In genomic region chr2:92742025-92742424, GRCm38 (mm10) we compare ENCODE assay signal across 9 mouse cellular contexts.
DNase-seq lines count a peak whose midpoint lies in the region; ATAC-seq lines count a peak whose summit lies in the region.
"Had no signal": no experiment of that assay in that cellular context is flagged by ENCODE, and none has a peak within 500 bp of the region (broad histone marks: within the 10 kb centered on the region; RNA-seq: fewer than 3 reads in every experiment).

No protein-coding gene starts in this region.

- H3K9ac ChIP-seq in midbrain, embryonic 15.5 days, result no peak overlapping the region

- no peak overlapping the region for H3K4me3 ChIP-seq in midbrain, embryonic 10.5 days
- no peak overlapping the region for H3K4me3 ChIP-seq in midbrain, embryonic 15.5 days
- H3K4me3 ChIP-seq in heart, embryonic 10.5 days, result no peak overlapping the region; the same call in 1 of the 2 replicates
- H3K4me3 ChIP-seq: erythroblast, embryonic 14.5 days had no signal

- no peak for DNase-seq in midbrain, embryonic 10.5 days (ENCODE audit: low spot score)
- DNase-seq in heart, embryonic 10.5 days (ENCODE audit: low spot score), result no peak
- peak; percentile 82 to 88 for DNase-seq in kidney, postnatal 4 days
- DNase-seq in skeletal muscle tissue, adult 2 months (ENCODE audit: low read depth, low spot score), result peak; percentile 90
- DNase-seq in cerebellum, postnatal 36 days, result no peak
- no peak for DNase-seq in cerebellum, adult 9-11 months
- no peak for DNase-seq in frontal cortex, postnatal 10 days (ENCODE audit: low spot score in 2 of 2)

- H3K4me1 ChIP-seq in midbrain, embryonic 10.5 days, result peaks cover 39% of the 10 kb centered on the region
- peaks cover 18% of the 10 kb centered on the region for H3K4me1 ChIP-seq in midbrain, embryonic 15.5 days
- H3K4me1 ChIP-seq in heart, embryonic 10.5 days, result peaks cover 27% of the 10 kb centered on the region

- no peak overlapping the region for H3K4me2 ChIP-seq in midbrain, embryonic 15.5 days

- H3K27me3 ChIP-seq in midbrain, embryonic 10.5 days (ENCODE audit: low read depth, poor library complexity, severe bottlenecking), result no peaks in the 10 kb centered on the region
- no peaks in the 10 kb centered on the region for H3K27me3 ChIP-seq in midbrain, embryonic 15.5 days (replicated peaks)
- no peaks in the 10 kb centered on the region; the same call in 1 of the 2 replicates for H3K27me3 ChIP-seq in heart, embryonic 10.5 days (ENCODE audit: insufficient read depth, poor library complexity, severe bottlenecking)

- no peaks in the 10 kb centered on the region for H3K36me3 ChIP-seq in midbrain, embryonic 10.5 days
- no peaks in the 10 kb centered on the region for H3K36me3 ChIP-seq in midbrain, embryonic 15.5 days (replicated peaks)
- no peaks in the 10 kb centered on the region for H3K36me3 ChIP-seq in heart, embryonic 10.5 days

- ATAC-seq in midbrain, embryonic 15.5 days (replicated peaks), result no peak

- H3K27ac ChIP-seq in midbrain, embryonic 10.5 days (replicated peaks), result 0 out of 2 replicates have a peak overlapping the region, but pooled peaks have one; percentile 38
- H3K27ac ChIP-seq in midbrain, embryonic 15.5 days, result no peak overlapping the region
- peak overlapping the region; percentile 75; the same call in 1 of the 2 replicates for H3K27ac ChIP-seq in heart, embryonic 10.5 days

- 76% methylated on average over 5 of the region's 5 CpGs for WGBS in midbrain, embryonic 10.5 days
- 78% methylated on average over 5 of the region's 5 CpGs for WGBS in midbrain, embryonic 15.5 days
- 33% methylated on average over 5 of the region's 5 CpGs for WGBS in heart, embryonic 10.5 days

- H3K9me3 ChIP-seq in midbrain, embryonic 10.5 days (replicated peaks), result no peaks in the 10 kb centered on the region
- no peaks in the 10 kb centered on the region for H3K9me3 ChIP-seq in midbrain, embryonic 15.5 days
- H3K9me3 ChIP-seq in heart, embryonic 10.5 days, result no peaks in the 10 kb centered on the region

Comparison
In these comparisons a context has a peak if more than half of its experiments do, and no peak if none do; other contexts are left out.
1. DNase-seq: peak in kidney, postnatal 4 days (2 of 2) and skeletal muscle tissue, adult 2 months (single experiment); none in midbrain, embryonic 10.5 days (single experiment), heart, embryonic 10.5 days (single experiment), cerebellum, postnatal 36 days (0 of 2), cerebellum, adult 9-11 months (single experiment) and frontal cortex, postnatal 10 days (0 of 2).